Mouse (Mus musculus) MEL (cell line): ENCODE measurements around the gene Srcin1.

Source experiments
- CTCF ChIP-seq, 3 experiments: IDR thresholded peaks in 2 of 3; conservative IDR thresholded peaks in 1 of 3; 2 replicates each; pipeline ENCODE4 v1.5.1; 2011 to 2012; ENCODE audit warnings: low read length in 3 of 3, low read depth in 2 of 3, mild to moderate bottlenecking in 2 of 3, improper control_type of control experiment in 1 of 3, inconsistent platforms in 1 of 3, mixed read lengths in 1 of 3, moderate library complexity in 1 of 3; ENCODE audit not compliant: control insufficient read depth in 1 of 3, insufficient read depth in 1 of 3, poor library complexity in 1 of 3, severe bottlenecking in 1 of 3
- E2F4 ChIP-seq: IDR thresholded peaks from 2 replicates; pipeline ENCODE4 v1.6.1; 2011; ENCODE audit warnings: low read depth, low read length, improper control_type of control experiment, borderline replicate concordance
- MAZ ChIP-seq: IDR thresholded peaks from 2 replicates; pipeline ENCODE4 v1.6.1; 2012; ENCODE audit warnings: low read depth, mild to moderate bottlenecking, inconsistent platforms, low read length, improper control_type of control experiment
- TAL1 ChIP-seq: IDR thresholded peaks from 2 replicates; pipeline ENCODE4 v1.6.1; 2012; ENCODE audit warnings: mild to moderate bottlenecking, inconsistent platforms, low read length, moderate library complexity, mixed read lengths
- UBTF ChIP-seq: IDR thresholded peaks from 2 replicates; pipeline ENCODE4 v1.6.1; 2012; ENCODE audit warnings: low read depth, mild to moderate bottlenecking, inconsistent platforms, low read length, improper control_type of control experiment, moderate library complexity, borderline replicate concordance; ENCODE audit not compliant: insufficient read depth
- USF1 ChIP-seq: IDR thresholded peaks from 2 replicates; pipeline ENCODE4 v1.6.1; 2014; ENCODE audit warnings: low read depth, mild to moderate bottlenecking, inconsistent platforms, low read length, improper control_type of control experiment, moderate library complexity
- ZNF384 ChIP-seq: IDR thresholded peaks from 2 replicates; pipeline ENCODE4 v1.6.1; 2012; ENCODE audit warnings: low read depth, mild to moderate bottlenecking, inconsistent platforms, low read length, improper control_type of control experiment

DNA sequence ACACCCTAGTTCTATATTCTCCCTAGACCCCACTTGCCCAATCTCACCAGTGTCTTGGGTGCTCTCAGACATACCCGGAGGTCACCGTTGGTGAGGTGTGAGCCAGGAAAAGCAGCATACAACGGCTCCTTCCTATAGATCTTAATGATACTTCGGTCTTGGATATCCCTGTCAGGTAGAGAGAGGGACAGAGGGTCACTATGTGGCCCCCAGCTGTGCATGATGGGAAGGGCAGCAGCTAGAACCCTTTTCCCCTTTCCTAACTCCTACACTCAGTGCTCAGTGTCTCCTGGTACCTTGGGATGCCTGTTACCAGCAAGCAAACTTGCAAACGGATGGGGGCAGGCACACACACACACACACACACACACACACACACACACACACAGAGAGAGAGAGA, 40.3 kb downstream of the Srcin1 start:
- TF ChIP-seq MAZ (no peak), E2F4 (no peak), CTCF (IDR thresholded peaks at IDR 0.05 in 2 of 3, conservative IDR thresholded peaks at IDR 0.05 in 1 of 3; ENCODE audit: control insufficient read depth in 1 of 3, insufficient read depth in 1 of 3, low read depth in 2 of 3, low read length in 3 of 3, poor library complexity in 1 of 3, severe bottlenecking in 1 of 3) (no peak), ZNF384 (no peak), TAL1 (no peak), USF1 (no peak), UBTF (no peak)
